Mouse (Mus musculus): ENCODE measurements around the gene Tnfaip8l2. TPM values are rescaled to one million over a fixed set of nuclear protein-coding genes. Genes with fewer than 3 reads are reported as not detected.
"Not testable (repeated sequence)": the region's sequence is repeated elsewhere in the genome, so short reads cannot be mapped to it uniquely, and the experiment has no call there.

The Tnfaip8l2 gene
- polyA plus RNA-seq, 1 experiment from 2014 or later, result 2.9 TPM

GRCm38 (mm10) chr3:95107308-95107707, 34.9 kb downstream of the Tnfaip8l2 start:
- not testable (repeated sequence) for ATAC-seq (replicated peaks; ENCODE audit: low FRiP score)

DNA sequence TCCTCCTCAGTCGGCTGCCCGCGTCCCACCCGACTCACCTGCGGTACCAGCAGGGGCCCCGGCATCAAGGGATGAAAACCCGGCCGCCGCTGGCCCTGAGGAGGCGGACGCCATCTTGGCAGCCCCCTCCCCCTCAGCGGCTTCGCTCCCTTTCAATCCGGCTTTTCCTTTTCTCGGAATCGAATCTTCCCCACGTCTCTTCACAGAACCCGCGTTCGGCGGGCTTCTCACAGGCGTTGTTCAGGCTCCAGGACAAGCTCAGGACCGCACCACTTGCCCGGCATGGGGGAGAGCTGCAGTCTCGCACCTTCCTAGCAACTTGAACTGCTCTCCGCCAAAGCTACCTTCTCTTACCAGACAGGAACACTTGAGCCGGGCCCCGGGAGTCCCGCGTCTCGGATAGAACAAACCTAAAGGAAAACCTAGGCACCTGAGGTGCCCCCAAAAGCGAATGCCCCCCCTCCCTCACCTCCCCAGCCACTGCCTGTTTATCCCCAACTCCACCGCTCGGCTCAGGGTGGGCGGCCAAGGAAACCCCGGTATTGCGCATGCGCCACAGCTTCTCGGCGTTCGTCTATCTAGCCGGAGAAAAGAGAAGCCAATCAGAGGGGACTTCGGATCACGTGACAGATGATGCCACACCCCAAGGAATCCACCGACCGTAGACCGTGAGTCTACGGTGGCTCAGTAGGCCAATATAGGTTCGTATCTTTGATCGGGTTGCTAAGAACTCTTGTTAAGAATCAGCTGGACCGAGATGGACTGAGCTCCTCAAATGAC, 35.6 kb downstream of the Tnfaip8l2 start, which contains the start of gene Pip5k1a:
Pip5k1a (minus strand) TSS at position 593 of the 780 bp plus-strand sequence.
- H3K9me3 ChIP-seq (replicated peaks), result no peaks in the 10 kb centered on the region
- H3K27me3 ChIP-seq, result no peaks in the 10 kb centered on the region
- peaks cover 14% of the 10 kb centered on the region for H3K4me1 ChIP-seq
- peaks cover 16% of the 10 kb centered on the region; the same call in 1 of the 2 replicates for H3K36me3 ChIP-seq
- H3K27ac ChIP-seq, result peak within 1 kb of the TSS; percentile 78
- peak within 1 kb of the TSS; percentile 75 for H3K9ac ChIP-seq
- under 1% methylated on average over 51 of the region's 51 CpGs for WGBS
- H3K4me3 ChIP-seq (replicated peaks), result peak within 1 kb of the TSS; percentile 57
- H3K4me2 ChIP-seq, result peak within 1 kb of the TSS; percentile 66
- ATAC-seq (replicated peaks; ENCODE audit: low FRiP score), result peak; percentile 91

More at GRCm38 (mm10) chr3:95107308-95107707, 34.9 kb downstream of the Tnfaip8l2 start:
- H3K36me3 ChIP-seq; H3K9me3 ChIP-seq (replicated peaks); H3K27me3 ChIP-seq; H3K9ac ChIP-seq; H3K27ac ChIP-seq: not testable (repeated sequence)
- peak overlapping the region; percentile 57 for H3K4me3 ChIP-seq (replicated peaks)
- peak overlapping the region; percentile 62 for H3K4me2 ChIP-seq
- peaks cover 19% of the 10 kb centered on the region for H3K4me1 ChIP-seq

GRCm38 (mm10) chr3:95105586-95106337, 36.4 kb downstream of the Tnfaip8l2 start:
- WGBS, result under 1% methylated on average over 16 of the region's 16 CpGs
- no peak; the same call in 1 of the 2 replicates for ATAC-seq (replicated peaks; ENCODE audit: low FRiP score)
- peak overlapping the region; percentile 66 for H3K4me2 ChIP-seq

GRCm38 (mm10) chr3:95105121-95105520, 37.0 kb downstream of the Tnfaip8l2 start:
- Histone ChIP-seq H3K36me3 (peaks cover 24% of the 10 kb centered on the region; the same call in 1 of the 2 replicates), H3K27ac (peak overlapping the region; percentile 32; the same call in 1 of the 2 replicates), H3K27me3 (no peaks in the 10 kb centered on the region), H3K9me3 (replicated peaks) (no peaks in the 10 kb centered on the region), H3K4me2 (peak overlapping the region; percentile 66), H3K4me3 (replicated peaks) (peak overlapping the region; percentile 57), H3K9ac (peak overlapping the region; percentile 75), H3K4me1 (peaks cover 10% of the 10 kb centered on the region)
- ATAC-seq (replicated peaks; ENCODE audit: low FRiP score), result no peak
- 53% methylated on average over 4 of the region's 4 CpGs for WGBS

More at GRCm38 (mm10) chr3:95105586-95106337, 36.4 kb downstream of the Tnfaip8l2 start:
- Histone ChIP-seq H3K4me3 (replicated peaks) (peak overlapping the region; percentile 57), H3K9me3 (replicated peaks) (no peaks in the 10 kb centered on the region), H3K27ac (peak overlapping the region; percentile 78), H3K4me1 (peaks cover 14% of the 10 kb centered on the region), H3K27me3 (no peaks in the 10 kb centered on the region), H3K9ac (peak overlapping the region; percentile 75), H3K36me3 (peaks cover 23% of the 10 kb centered on the region; the same call in 1 of the 2 replicates)

DNA sequence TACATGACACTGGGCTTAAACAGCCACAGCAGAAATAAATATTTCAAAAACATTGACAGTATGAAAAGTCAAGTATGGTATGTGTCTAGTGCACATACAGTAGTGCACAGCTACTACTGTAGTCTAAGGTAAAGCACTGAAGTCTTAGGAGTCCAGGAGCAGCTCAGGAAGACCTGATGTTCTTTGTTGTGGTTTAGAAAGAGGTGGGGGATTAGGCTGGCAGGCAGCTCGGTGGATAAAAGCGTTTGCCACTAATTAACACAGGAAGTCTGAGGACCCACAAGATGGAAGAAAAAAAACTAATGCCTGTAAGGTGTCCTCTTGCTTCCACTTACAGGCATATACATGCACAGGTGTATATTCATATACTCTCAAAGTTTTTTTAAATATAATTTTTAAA, 41.3 kb downstream of the Tnfaip8l2 start:
- Histone ChIP-seq H3K27me3 (no peaks in the 10 kb centered on the region), H3K4me1 (peaks cover 10% of the 10 kb centered on the region), H3K4me3 (replicated peaks) (no peak overlapping the region), H3K36me3 (peaks cover 36% of the 10 kb centered on the region), H3K9ac (no peak overlapping the region), H3K9me3 (replicated peaks) (no peaks in the 10 kb centered on the region), H3K27ac (no peak overlapping the region), H3K4me2 (no peak overlapping the region)
- ATAC-seq (replicated peaks; ENCODE audit: low FRiP score), result no peak
- WGBS, result 19% methylated on average over 2 of the region's 2 CpGs

Small RNA genes lying within 50 kb of the gene (microRNA-seq; reads per million reads assigned to microRNA genes)
- gene Mir8099-1, result not detected

Other genes starting within 250 kb of the Tnfaip8l2 start
- 60.6 and 62.4 TPM in 2 replicates for gene Selenbp1, start 209.3 kb downstream of the Tnfaip8l2 start, polyA plus RNA-seq (2015; fragmentation: Nextera tagmentation; extraction: Ambion mirVana)
- 8.9 and 10.8 TPM in 2 replicates for gene Rfx5, start 188.3 kb downstream of the Tnfaip8l2 start, polyA plus RNA-seq (2015; fragmentation: Nextera tagmentation; extraction: Ambion mirVana)
- gene Pi4kb, start 167.6 kb downstream of the Tnfaip8l2 start, polyA plus RNA-seq (2015; fragmentation: Nextera tagmentation; extraction: Ambion mirVana), result 21.4 and 27.5 TPM in 2 replicates
- 28.6 and 32.4 TPM in 2 replicates for gene Zfp687, start 126.9 kb downstream of the Tnfaip8l2 start, polyA plus RNA-seq (2015; fragmentation: Nextera tagmentation; extraction: Ambion mirVana)
- 248 and 271 TPM in 2 replicates for gene Psmd4, start 99.7 kb downstream of the Tnfaip8l2 start, polyA plus RNA-seq (2015; fragmentation: Nextera tagmentation; extraction: Ambion mirVana)
- gene Pip5k1a, start 35.4 kb downstream of the Tnfaip8l2 start, polyA plus RNA-seq (2015; fragmentation: Nextera tagmentation; extraction: Ambion mirVana), result 19.9 and 20.8 TPM in 2 replicates
- gene Vps72, start 31.3 kb downstream of the Tnfaip8l2 start, polyA plus RNA-seq (2015; fragmentation: Nextera tagmentation; extraction: Ambion mirVana), result 168 and 184 TPM in 2 replicates
- gene Tmod4, start 17.9 kb downstream of the Tnfaip8l2 start, polyA plus RNA-seq (2015; fragmentation: Nextera tagmentation; extraction: Ambion mirVana), result 0.93 and 1.9 TPM in 2 replicates
- 67.7 and 71.6 TPM in 2 replicates for gene Scnm1, start 8.3 kb downstream of the Tnfaip8l2 start, polyA plus RNA-seq (2015; fragmentation: Nextera tagmentation; extraction: Ambion mirVana)
- gene Lysmd1, start 8.3 kb downstream of the Tnfaip8l2 start, polyA plus RNA-seq (2015; fragmentation: Nextera tagmentation; extraction: Ambion mirVana), result 14.5 and 15.5 TPM in 2 replicates
- 3.9 and 4.5 TPM in 2 replicates for gene Sema6c, start 18.1 kb upstream of the Tnfaip8l2 start, polyA plus RNA-seq (2015; fragmentation: Nextera tagmentation; extraction: Ambion mirVana)
- 10.0 and 10.6 TPM in 2 replicates for gene Gabpb2, start 75.6 kb upstream of the Tnfaip8l2 start, polyA plus RNA-seq (2015; fragmentation: Nextera tagmentation; extraction: Ambion mirVana)
- gene Cdc42se1, start 86.4 kb upstream of the Tnfaip8l2 start, polyA plus RNA-seq (2015; fragmentation: Nextera tagmentation; extraction: Ambion mirVana), result 87.4 and 92.0 TPM in 2 replicates
- 12.9 and 16.0 TPM in 2 replicates for gene Mllt11, start 89.8 kb upstream of the Tnfaip8l2 start, polyA plus RNA-seq (2015; fragmentation: Nextera tagmentation; extraction: Ambion mirVana)
- gene Gm128, start 99.2 kb upstream of the Tnfaip8l2 start, polyA plus RNA-seq (2015; fragmentation: Nextera tagmentation; extraction: Ambion mirVana), result 0.50 and 0.53 TPM in 2 replicates
- 1.2 and 1.4 TPM in 2 replicates for gene Bnipl, start 108.8 kb upstream of the Tnfaip8l2 start, polyA plus RNA-seq (2015; fragmentation: Nextera tagmentation; extraction: Ambion mirVana)
- 39.2 and 46.2 TPM in 2 replicates for gene Mindy1, start 139.0 kb upstream of the Tnfaip8l2 start, polyA plus RNA-seq (2015; fragmentation: Nextera tagmentation; extraction: Ambion mirVana)
- gene Prune1, start 139.7 kb upstream of the Tnfaip8l2 start, polyA plus RNA-seq (2015; fragmentation: Nextera tagmentation; extraction: Ambion mirVana), result 21.6 and 22.5 TPM in 2 replicates
- 6.2 and 6.5 TPM in 2 replicates for gene Anxa9, start 164.8 kb upstream of the Tnfaip8l2 start, polyA plus RNA-seq (2015; fragmentation: Nextera tagmentation; extraction: Ambion mirVana)
- gene Cers2, start 172.4 kb upstream of the Tnfaip8l2 start, polyA plus RNA-seq (2015; fragmentation: Nextera tagmentation; extraction: Ambion mirVana), result 169 and 181 TPM in 2 replicates
- 42.6 and 45.2 TPM in 2 replicates for gene Setdb1, start 214.8 kb upstream of the Tnfaip8l2 start, polyA plus RNA-seq (2015; fragmentation: Nextera tagmentation; extraction: Ambion mirVana)